Mouse (Mus musculus) testis, adult 2 months (tissue): ENCODE measurements around the gene Tiparp. TPM values are rescaled to one million over a fixed set of nuclear protein-coding genes. Genes with fewer than 3 reads are reported as not detected.
A peak's percentile ranks its signal among the peaks of the same experiment; 100 is the strongest.

Experiments
- H3K27ac ChIP-seq: fragments of 200-500 bp; 2 replicates; pipeline ENCODE4 v1.5.1; 2012; ENCODE audit warnings: low read depth, low read length; ENCODE audit not compliant: control insufficient read depth, insufficient read depth
- H3K27me3 ChIP-seq: fragments of 200-500 bp; 2 replicates; pipeline ENCODE4 v1.6.1; 2012; ENCODE audit warnings: mild to moderate bottlenecking, low read length, moderate library complexity; ENCODE audit not compliant: control insufficient read depth, insufficient read depth
- H3K36me3 ChIP-seq: fragments of 200-500 bp; 2 replicates; pipeline ENCODE4 v1.6.1; 2012; ENCODE audit warnings: mild to moderate bottlenecking, low read length; ENCODE audit not compliant: control insufficient read depth, insufficient read depth
- H3K4me1 ChIP-seq: fragments of 200-500 bp; 2 replicates; pipeline ENCODE4 v1.6.1; 2012; ENCODE audit warnings: low read length; ENCODE audit not compliant: control insufficient read depth, insufficient read depth
- H3K4me3 ChIP-seq: fragments of 200-500 bp; 2 replicates; pipeline ENCODE4 v1.5.1; 2012; ENCODE audit warnings: low read depth, mild to moderate bottlenecking, low read length, moderate library complexity, mixed read lengths; ENCODE audit not compliant: control insufficient read depth
- CTCF ChIP-seq: fragments of 200-500 bp; IDR thresholded peaks from 2 replicates; pipeline ENCODE4 v1.5.1; 2012; ENCODE audit warnings: low read depth, mild to moderate bottlenecking, inconsistent platforms, low read length, moderate library complexity; ENCODE audit not compliant: control insufficient read depth, insufficient read depth, insufficient replicate concordance
- POLR2A ChIP-seq: fragments of 200-500 bp; IDR thresholded peaks from 2 replicates; pipeline ENCODE4 v1.6.1; 2012; ENCODE audit warnings: low read depth, mild to moderate bottlenecking, inconsistent platforms, low read length, moderate library complexity; ENCODE audit not compliant: control insufficient read depth
- polyA plus RNA-seq: library from polyadenylated mRNA; depleted of rRNA; stranded (reverse); fragments of >200 nt; gene quantifications from 2 replicates; pipeline ENCODE4 v1.2.3, GENCODE M21; 2012

Gene Tiparp
- polyA plus RNA-seq, 1 experiment = 3.7 TPM

DNA sequence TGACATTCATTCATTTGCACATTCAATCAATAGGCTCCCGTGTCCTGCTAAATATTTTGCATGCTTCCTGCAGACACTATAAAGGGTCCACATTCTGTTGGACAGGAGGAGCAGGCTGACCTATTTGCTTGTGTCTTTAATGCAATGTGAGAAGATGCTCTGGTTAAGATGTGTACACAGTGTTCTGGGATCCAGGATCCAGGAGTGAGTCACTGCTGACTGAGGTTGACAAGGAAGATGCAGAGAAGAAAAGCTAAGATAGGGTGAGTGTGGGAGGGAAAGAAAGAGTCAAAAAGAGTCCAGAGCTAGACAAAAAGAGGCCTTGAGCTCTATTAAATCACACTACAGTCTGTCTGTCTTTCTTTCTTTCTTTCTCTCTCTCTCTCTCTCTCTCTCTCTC lies 56.1 kb downstream of the Tiparp start:
- peaks cover 6% of the 10 kb centered on the region for H3K4me1 ChIP-seq

DNA sequence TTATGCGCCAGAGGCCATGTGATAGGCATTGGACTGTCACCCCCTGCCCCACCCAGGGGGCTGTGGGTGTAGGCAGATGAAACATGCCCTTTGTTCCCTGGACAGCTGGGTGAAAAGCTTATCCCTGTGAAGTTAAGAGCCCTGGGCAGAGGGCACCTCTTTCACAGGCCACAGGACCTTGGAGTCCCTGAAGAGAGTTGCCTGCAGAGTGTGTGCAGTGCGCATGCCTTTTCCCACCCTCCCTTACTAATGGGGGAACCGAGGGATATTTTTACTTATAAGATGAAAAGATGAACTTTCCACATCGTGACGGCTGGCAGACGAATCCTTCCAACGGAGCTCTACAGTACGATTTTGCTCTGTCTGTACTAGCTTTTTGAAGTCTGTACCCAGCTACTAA lies 57.1 kb downstream of the Tiparp start:
- Histone ChIP-seq H3K4me3 (no peak overlapping the region), H3K36me3 (no peaks in the 10 kb centered on the region), H3K27me3 (no peaks in the 10 kb centered on the region), H3K4me1 (peaks cover 6% of the 10 kb centered on the region), H3K27ac (no peak overlapping the region)
- TF ChIP-seq POLR2A (no peak), CTCF (no peak)

More for the DNA sequence above, 56.1 kb downstream of the Tiparp start:
- TF ChIP-seq CTCF (no peak), POLR2A (no peak)
- Histone ChIP-seq H3K27ac (no peak overlapping the region), H3K27me3 (no peaks in the 10 kb centered on the region), H3K36me3 (no peaks in the 10 kb centered on the region), H3K4me3 (no peak overlapping the region)

DNA sequence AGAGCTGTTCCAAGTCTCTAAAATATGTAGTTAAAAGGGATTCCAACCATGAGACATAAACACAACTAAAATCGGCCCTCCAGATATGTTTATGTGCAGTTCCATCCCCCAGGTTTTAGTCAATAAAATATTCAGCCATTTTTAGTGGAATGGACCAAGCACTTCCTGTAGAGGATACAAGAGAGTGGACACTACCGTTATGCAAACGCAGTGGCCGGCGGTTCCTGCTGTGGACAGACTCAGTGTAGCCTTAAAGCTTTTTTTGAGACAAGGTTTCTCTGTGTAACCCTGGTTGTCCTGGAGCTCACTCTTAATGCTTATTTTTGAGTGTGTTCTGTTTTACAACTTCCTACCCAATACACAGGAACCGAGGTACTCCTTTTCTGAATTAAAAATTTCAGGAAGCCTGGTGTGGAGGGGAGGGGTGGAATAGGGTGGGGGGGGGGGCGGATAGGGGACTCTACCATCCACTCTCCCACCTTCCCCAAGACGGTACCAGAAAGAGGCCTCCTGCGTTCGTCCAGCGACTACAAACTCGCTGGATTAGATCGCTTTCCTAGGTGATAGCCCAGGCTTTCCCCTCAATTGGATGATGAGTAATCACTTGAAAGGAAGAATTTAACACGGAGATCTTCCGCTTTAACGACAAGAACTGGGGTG lies 57.7 kb downstream of the Tiparp start:
- Histone ChIP-seq H3K4me1 (peaks cover 6% of the 10 kb centered on the region), H3K4me3 (peak overlapping the region; percentile 68), H3K27ac (peak overlapping the region; percentile 60; the same call in 1 of the 2 replicates), H3K36me3 (no peaks in the 10 kb centered on the region), H3K27me3 (no peaks in the 10 kb centered on the region)
- no peak for TF ChIP-seq POLR2A
- no peak for TF ChIP-seq CTCF

DNA sequence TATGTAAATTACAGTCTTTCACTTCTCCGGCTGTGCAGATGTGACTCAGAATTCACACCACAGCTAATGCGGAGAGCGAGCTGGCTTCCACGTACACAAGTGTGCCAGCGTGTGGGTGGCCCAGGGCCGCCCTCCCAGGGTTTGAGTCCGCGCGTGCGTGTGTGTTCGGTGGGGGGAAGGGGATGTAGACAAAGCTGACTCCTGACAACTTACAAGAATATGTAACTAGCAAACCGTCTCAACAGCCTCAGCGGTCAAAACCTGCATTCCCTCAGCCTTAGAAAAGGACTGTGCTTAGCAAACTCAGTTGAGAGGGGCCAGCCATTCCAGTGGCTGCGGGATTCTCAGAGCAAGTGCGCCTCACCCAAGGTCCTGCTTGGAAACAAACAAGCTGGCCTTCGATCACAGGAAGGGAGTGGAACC lies 58.3 kb downstream of the Tiparp start:
- H3K36me3 ChIP-seq = no peaks in the 10 kb centered on the region
- no peak for TF ChIP-seq CTCF
- TF ChIP-seq POLR2A = 0 out of 2 replicates have a peak, but pooled peaks have one; percentile 30
- peak overlapping the region; percentile 68 for H3K4me3 ChIP-seq
- peak overlapping the region; percentile 60; the same call in 1 of the 2 replicates for H3K27ac ChIP-seq
- H3K4me1 ChIP-seq = peaks cover 6% of the 10 kb centered on the region
- no peaks in the 10 kb centered on the region for H3K27me3 ChIP-seq

DNA sequence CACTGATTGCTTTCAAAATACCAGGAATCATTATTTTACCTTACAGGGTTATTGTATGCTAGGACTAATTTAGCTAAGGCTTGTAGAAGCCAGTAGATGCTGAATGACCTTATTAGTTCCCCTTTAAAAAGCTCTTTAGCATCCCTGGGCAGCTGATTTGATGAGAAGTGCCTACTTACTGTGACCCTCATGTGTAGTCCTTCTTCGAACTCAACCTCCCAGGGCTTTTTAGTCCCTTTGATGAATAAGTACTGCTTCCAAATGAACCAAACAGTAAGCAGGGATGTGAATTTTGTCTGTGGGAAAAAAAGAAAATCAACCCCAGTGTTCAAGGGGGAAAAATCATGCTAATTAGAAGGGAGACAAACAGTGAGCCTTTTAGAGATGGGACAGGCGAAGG lies 58.8 kb downstream of the Tiparp start:
- Histone ChIP-seq H3K27ac (no peak overlapping the region), H3K4me1 (peaks cover 6% of the 10 kb centered on the region), H3K4me3 (no peak overlapping the region), H3K27me3 (no peaks in the 10 kb centered on the region), H3K36me3 (no peaks in the 10 kb centered on the region)
- TF ChIP-seq CTCF (no peak), POLR2A (no peak)

DNA sequence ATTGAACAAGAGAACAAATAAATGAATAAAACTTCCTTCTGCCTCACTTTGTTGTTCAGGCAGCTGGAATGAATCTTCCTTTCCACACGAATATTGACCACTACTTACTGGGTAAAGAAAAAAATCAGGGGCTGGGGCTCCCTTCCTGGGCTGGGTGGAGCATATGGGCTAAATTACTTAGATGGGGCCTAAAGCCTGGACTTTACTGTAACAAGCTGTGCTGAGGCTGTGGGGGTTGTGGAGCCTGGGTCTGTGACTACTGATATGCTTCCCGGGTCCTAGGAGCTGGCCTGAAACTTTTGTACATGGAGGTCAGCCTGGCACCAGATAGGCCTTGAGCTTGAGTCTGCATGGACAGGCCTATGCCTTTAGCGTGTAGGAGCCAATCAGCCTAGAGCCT lies 60.2 kb downstream of the Tiparp start:
- Histone ChIP-seq H3K27ac (no peak overlapping the region), H3K4me1 (peaks cover 6% of the 10 kb centered on the region), H3K36me3 (no peaks in the 10 kb centered on the region), H3K27me3 (no peaks in the 10 kb centered on the region), H3K4me3 (no peak overlapping the region)
- TF ChIP-seq CTCF (no peak), POLR2A (no peak)

DNA sequence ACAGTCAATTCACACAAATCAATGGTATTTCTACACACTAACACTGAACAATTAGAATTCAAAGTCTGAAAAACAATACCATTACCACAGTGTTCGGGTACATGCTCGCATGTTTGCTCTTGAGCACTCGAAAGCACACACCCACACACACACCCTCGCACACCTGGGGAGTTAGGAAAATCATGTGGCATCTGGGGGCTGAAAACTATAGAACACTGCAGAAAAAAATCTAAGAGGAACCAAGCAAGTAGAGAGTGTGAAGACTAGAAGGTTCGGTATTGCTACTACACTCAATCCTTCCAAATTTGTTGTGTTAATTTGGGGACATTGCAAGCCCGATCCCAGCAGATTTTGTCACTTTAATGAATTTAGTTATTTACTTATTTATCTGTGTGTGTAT lies 64.6 kb downstream of the Tiparp start:
- H3K4me3 ChIP-seq = no peak overlapping the region
- TF ChIP-seq CTCF = no peak
- TF ChIP-seq POLR2A = no peak
- H3K4me1 ChIP-seq = no peaks in the 10 kb centered on the region
- no peaks in the 10 kb centered on the region for H3K36me3 ChIP-seq
- no peak overlapping the region for H3K27ac ChIP-seq
- H3K27me3 ChIP-seq = no peaks in the 10 kb centered on the region
